8 mouse cellular contexts compared by ENCODE assay signal in the genomic region with DNA sequence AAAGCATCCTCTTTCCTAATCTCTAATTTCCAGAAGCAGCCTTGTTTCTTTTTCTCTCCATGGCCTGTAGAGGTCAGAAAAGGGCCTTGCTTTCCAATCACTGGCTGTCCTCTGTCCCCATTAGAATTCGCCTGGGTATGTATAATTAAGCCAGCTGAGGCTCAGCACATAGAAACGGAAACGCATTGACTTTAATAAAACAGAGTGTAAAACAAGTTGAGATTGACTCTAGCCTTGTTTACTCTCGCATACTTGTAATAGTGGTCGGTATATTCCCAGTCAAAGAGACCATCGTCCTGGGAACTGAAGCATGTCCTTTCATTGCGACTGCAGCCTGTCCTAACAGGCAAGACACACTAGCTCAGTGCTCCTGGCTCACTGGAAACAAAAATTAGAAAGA.
DNase-seq lines count a peak whose midpoint lies in the region; ATAC-seq and TF ChIP-seq lines count a peak whose summit lies in the region.
"Had no signal": no experiment of that assay in that cellular context is flagged by ENCODE, and none has a peak within 500 bp of the region (broad histone marks: within the 10 kb centered on the region; RNA-seq: fewer than 3 reads in every experiment).

No protein-coding gene starts in this region.

- H3K36me3 ChIP-seq in forebrain, postnatal 0 days (ENCODE audit: insufficient read depth) = no peaks in the 10 kb centered on the region
- no peaks in the 10 kb centered on the region for H3K36me3 ChIP-seq in midbrain, embryonic 12.5 days

- H3K4me1 ChIP-seq in cerebellum, adult 2 months (ENCODE audit: control insufficient read depth, insufficient read depth, low read length) = no peaks in the 10 kb centered on the region
- H3K4me1 ChIP-seq in forebrain, postnatal 0 days (ENCODE audit: insufficient read depth) = no peaks in the 10 kb centered on the region
- peaks cover 4% of the 10 kb centered on the region; the same call in 1 of the 2 replicates for H3K4me1 ChIP-seq in midbrain, embryonic 12.5 days

- WGBS in cerebellum, adult 2 months = 19% methylated on average over 7 of the region's 7 CpGs
- WGBS in forebrain, postnatal 0 days = 17% methylated on average over 7 of the region's 7 CpGs
- 22% methylated on average over 7 of the region's 7 CpGs for WGBS in midbrain, embryonic 12.5 days

- peak; percentile 53 for TF ChIP-seq CTCF in left cerebral cortex, adult 2 months (IDR thresholded peaks at IDR 0.05)
- peak; percentile 46; the same call in 1 of the 2 replicates for TF ChIP-seq CTCF in cerebellum, adult 2 months (IDR thresholded peaks at IDR 0.05; ENCODE audit: borderline replicate concordance, insufficient read depth, low read depth, low read length)
- peak; percentile 47 for TF ChIP-seq CTCF in forebrain, postnatal 0 days (IDR thresholded peaks at IDR 0.05; ENCODE audit: low read depth)

- no peak overlapping the region for H3K9ac ChIP-seq in forebrain, postnatal 0 days
- H3K9ac ChIP-seq in midbrain, embryonic 12.5 days (replicated peaks) = no peak overlapping the region
- H3K9ac ChIP-seq: liver, embryonic 14.5 days had no signal

- H3K27me3 ChIP-seq in cerebellum, adult 2 months (ENCODE audit: control insufficient read depth, insufficient read depth, low read length) = no peaks in the 10 kb centered on the region
- no peaks in the 10 kb centered on the region for H3K27me3 ChIP-seq in forebrain, postnatal 0 days (ENCODE audit: insufficient read depth, low read length)
- H3K27me3 ChIP-seq in midbrain, embryonic 12.5 days = no peaks in the 10 kb centered on the region

- no peak overlapping the region for H3K4me2 ChIP-seq in forebrain, postnatal 0 days (ENCODE audit: low read depth)
- peak overlapping the region; percentile 35; the same call in 1 of the 2 replicates for H3K4me2 ChIP-seq in midbrain, embryonic 12.5 days (replicated peaks)

- H3K4me3 ChIP-seq in left cerebral cortex, adult 2 months = peak overlapping the region; percentile 3; the same call in 1 of the 2 replicates
- H3K4me3 ChIP-seq in cerebellum, adult 2 months (replicated peaks; ENCODE audit: insufficient read depth, low read depth, low read length) = no peak overlapping the region
- H3K4me3 ChIP-seq in forebrain, postnatal 0 days (ENCODE audit: low read depth, low read length) = no peak overlapping the region
- H3K4me3 ChIP-seq in midbrain, embryonic 12.5 days = no peak overlapping the region

- no peak for TF ChIP-seq POLR2A in cerebellum, adult 2 months (IDR thresholded peaks at IDR 0.05; ENCODE audit: borderline replicate concordance, insufficient read depth, low read length)

- DNase-seq in left cerebral cortex, adult 2 months (ENCODE audit: extremely low spot score in 1 of 2, low spot score in 2 of 2) = no peak
- DNase-seq in left cerebral cortex, adult 8-10 months (ENCODE audit: low spot score in 2 of 2) = no peak
- peak; percentile 15 to 38 for DNase-seq in cerebellum, adult 2 months
- DNase-seq in forebrain, postnatal 0 days = peak; percentile 57
- DNase-seq in testis, postnatal 14 days (ENCODE audit: low spot score) = no peak
- no peak for DNase-seq in urinary bladder, postnatal 25 days (ENCODE audit: low spot score)

- H3K9me3 ChIP-seq in forebrain, postnatal 0 days (ENCODE audit: low read length) = no peaks in the 10 kb centered on the region
- no peaks in the 10 kb centered on the region for H3K9me3 ChIP-seq in midbrain, embryonic 12.5 days

- peak overlapping the region; percentile 22; the same call in 1 of the 2 replicates for H3K27ac ChIP-seq in left cerebral cortex, adult 2 months
- no peak overlapping the region for H3K27ac ChIP-seq in cerebellum, adult 2 months (ENCODE audit: insufficient read depth, low read length)
- H3K27ac ChIP-seq in forebrain, postnatal 0 days (ENCODE audit: low read depth, low read length) = no peak overlapping the region
- H3K27ac ChIP-seq in midbrain, embryonic 12.5 days (replicated peaks) = no peak overlapping the region
- H3K27ac ChIP-seq: liver, embryonic 14.5 days had no signal

- intact Hi-C loops in left cerebral cortex, adult 2 months (cut with DNase I) = loop anchor here (5.0 kb wide), 2 partner anchors 310 to 1445 kb away; no protein-coding TSS in a partner anchor

- peak; percentile 66; the same call in 1 of the 2 replicates for ATAC-seq in forebrain, postnatal 0 days
- peak; percentile 82 for ATAC-seq in midbrain, embryonic 12.5 days (ENCODE audit: low FRiP score, low read depth)

Comparison
In these comparisons a context has a peak if more than half of its experiments do, and no peak if none do; other contexts are left out.
1. DNase-seq: peak in cerebellum, adult 2 months (2 of 2) and forebrain, postnatal 0 days (single experiment); none in left cerebral cortex, adult 2 months (0 of 2), left cerebral cortex, adult 8-10 months (0 of 2), testis, postnatal 14 days (single experiment) and urinary bladder, postnatal 25 days (single experiment).
2. Peak in every context shown above with its lines, with median percentiles within 50 percentile points of each other: CTCF ChIP-seq.